Mouse (Mus musculus): ENCODE results near the gene Rpa3.

GRCm38 (mm10) chr6:8285401-8285960 lies 26.5 kb upstream of the Rpa3 start:
- no peak for TF ChIP-seq TAL1 (IDR thresholded peaks at IDR 0.05; ENCODE audit: low read length)
- TF ChIP-seq GATA1 (IDR thresholded peaks at IDR 0.05; ENCODE audit: low read length): no peak

All from erythroblast, embryonic 14.5 days (primary cell).